Mouse (Mus musculus): ENCODE data around the gene Zfp846. TPM values are rescaled to one million over a fixed set of nuclear protein-coding genes. Genes with fewer than 3 reads are reported as not detected.
"Not testable (repeated sequence)": the region's sequence is repeated elsewhere in the genome, so short reads cannot be mapped to it uniquely, and the experiment has no call there.

Zfp846 gene
- 16.6 and 18.8 TPM in 2 replicates for polyA plus RNA-seq (2016; fragmentation: Nextera tagmentation; extraction: Ambion mirVana)

GRCm38 (mm10) chr9:20581175-20581634 lies at the start of gene Zfp846:
Zfp846 (plus strand) TSS chr9:20581291.
- H3K36me3 ChIP-seq (replicated peaks) = peaks cover 31% of the 10 kb centered on the region
- H3K27ac ChIP-seq (replicated peaks) = peak within 1 kb of the TSS; percentile 92
- peaks cover 17% of the 10 kb centered on the region for H3K27me3 ChIP-seq (replicated peaks; ENCODE audit: low read depth, poor library complexity, severe bottlenecking)
- WGBS = under 1% methylated on average over 30 of the region's 30 CpGs
- peak within 1 kb of the TSS; percentile 72 for H3K4me3 ChIP-seq
- DNase-seq (ENCODE audit: low spot score) = peak; percentile 99
- peaks cover 2% of the 10 kb centered on the region; the same call in 1 of the 2 replicates for H3K9me3 ChIP-seq
- H3K4me1 ChIP-seq = peaks cover 6% of the 10 kb centered on the region; the same call in 1 of the 2 replicates

- no peaks in the 10 kb centered on the region for H3K4me1 ChIP-seq
- H3K36me3 ChIP-seq (replicated peaks) = no peaks in the 10 kb centered on the region
- DNase-seq (ENCODE audit: low spot score) = no peak
- H3K4me3 ChIP-seq = no peak overlapping the region
- no peaks in the 10 kb centered on the region for H3K9me3 ChIP-seq
- WGBS = 80% methylated on average over 8 of the region's 8 CpGs
- H3K27me3 ChIP-seq (replicated peaks; ENCODE audit: low read depth, poor library complexity, severe bottlenecking) = no peaks in the 10 kb centered on the region
- no peak overlapping the region for H3K27ac ChIP-seq (replicated peaks)
Observed at GRCm38 (mm10) chr9:20534326-20534926, 46.7 kb upstream of the Zfp846 start.

GRCm38 (mm10) chr9:20536598-20536997 lies 44.5 kb upstream of the Zfp846 start:
- Histone ChIP-seq H3K4me1 (no peaks in the 10 kb centered on the region), H3K36me3 (replicated peaks) (no peaks in the 10 kb centered on the region), H3K4me3 (no peak overlapping the region), H3K27ac (replicated peaks) (no peak overlapping the region), H3K27me3 (replicated peaks; ENCODE audit: low read depth, poor library complexity, severe bottlenecking) (no peaks in the 10 kb centered on the region), H3K9me3 (no peaks in the 10 kb centered on the region)
- no peak for DNase-seq (ENCODE audit: low spot score)
- 88% methylated on average over 2 of the region's 2 CpGs for WGBS

- H3K9me3 ChIP-seq = no peaks in the 10 kb centered on the region
- peak overlapping the region; percentile 92 for H3K27ac ChIP-seq (replicated peaks)
- DNase-seq (ENCODE audit: low spot score) = peak; percentile 13
- H3K27me3 ChIP-seq (replicated peaks; ENCODE audit: low read depth, poor library complexity, severe bottlenecking) = 0 out of 2 replicates have a peak, but pooled peaks cover 9% of the 10 kb centered on the region
- peaks cover 19% of the 10 kb centered on the region for H3K4me1 ChIP-seq
- WGBS = 27% methylated on average over 6 of the region's 6 CpGs
- no peaks in the 10 kb centered on the region for H3K36me3 ChIP-seq (replicated peaks)
- peak overlapping the region; percentile 61 for H3K4me3 ChIP-seq
Observed at GRCm38 (mm10) chr9:20543496-20543895, 37.6 kb upstream of the Zfp846 start.

- peak overlapping the region; percentile 92 for H3K27ac ChIP-seq (replicated peaks)
- WGBS = 3% methylated on average over 43 of the region's 43 CpGs
Observed at GRCm38 (mm10) chr9:20544070-20544821, 36.8 kb upstream of the Zfp846 start.

GRCm38 (mm10) chr9:20545151-20545550 lies 35.9 kb upstream of the Zfp846 start:
- peak overlapping the region; percentile 92 for H3K27ac ChIP-seq (replicated peaks)
- 0 out of 2 replicates have a peak, but pooled peaks cover 9% of the 10 kb centered on the region for H3K27me3 ChIP-seq (replicated peaks; ENCODE audit: low read depth, poor library complexity, severe bottlenecking)
- no peaks in the 10 kb centered on the region for H3K36me3 ChIP-seq (replicated peaks)
- DNase-seq (ENCODE audit: low spot score) = peak; percentile 10
- WGBS = 24% methylated on average over 8 of the region's 8 CpGs
- peak overlapping the region; percentile 61 for H3K4me3 ChIP-seq
- H3K4me1 ChIP-seq = peaks cover 19% of the 10 kb centered on the region
- H3K9me3 ChIP-seq = no peaks in the 10 kb centered on the region

More at GRCm38 (mm10) chr9:20544070-20544821, 36.8 kb upstream of the Zfp846 start:
- Histone ChIP-seq H3K4me3 (peak overlapping the region; percentile 61), H3K9me3 (no peaks in the 10 kb centered on the region), H3K36me3 (replicated peaks) (no peaks in the 10 kb centered on the region), H3K27me3 (replicated peaks; ENCODE audit: low read depth, poor library complexity, severe bottlenecking) (0 out of 2 replicates have a peak, but pooled peaks cover 9% of the 10 kb centered on the region), H3K4me1 (peaks cover 19% of the 10 kb centered on the region)
- DNase-seq (ENCODE audit: low spot score) = peak; percentile 96

- Histone ChIP-seq H3K4me3 (no peak overlapping the region), H3K4me1 (no peaks in the 10 kb centered on the region), H3K27me3 (replicated peaks; ENCODE audit: low read depth, poor library complexity, severe bottlenecking) (no peaks in the 10 kb centered on the region), H3K36me3 (replicated peaks) (no peaks in the 10 kb centered on the region), H3K27ac (replicated peaks) (no peak overlapping the region), H3K9me3 (no peaks in the 10 kb centered on the region)
- DNase-seq (ENCODE audit: low spot score) = no peak
- 59% methylated on average over 5 of the region's 5 CpGs for WGBS
Observed at GRCm38 (mm10) chr9:20551781-20552275, 29.3 kb upstream of the Zfp846 start.

- no peaks in the 10 kb centered on the region for H3K9me3 ChIP-seq
- no peak overlapping the region for H3K4me3 ChIP-seq
- no peaks in the 10 kb centered on the region for H3K36me3 ChIP-seq (replicated peaks)
- no peaks in the 10 kb centered on the region for H3K27me3 ChIP-seq (replicated peaks; ENCODE audit: low read depth, poor library complexity, severe bottlenecking)
- no peaks in the 10 kb centered on the region for H3K4me1 ChIP-seq
- no peak overlapping the region for H3K27ac ChIP-seq (replicated peaks)
- WGBS = 78% methylated on average over 1 of the region's 1 CpGs
- no peak for DNase-seq (ENCODE audit: low spot score)
Observed at GRCm38 (mm10) chr9:20552698-20553097, 28.4 kb upstream of the Zfp846 start.

GRCm38 (mm10) chr9:20562177-20562576 lies 18.9 kb upstream of the Zfp846 start:
- Histone ChIP-seq H3K4me1 (no peaks in the 10 kb centered on the region), H3K27me3 (replicated peaks; ENCODE audit: low read depth, poor library complexity, severe bottlenecking) (no peaks in the 10 kb centered on the region), H3K27ac (replicated peaks) (no peak overlapping the region), H3K36me3 (replicated peaks) (no peaks in the 10 kb centered on the region), H3K4me3 (no peak overlapping the region), H3K9me3 (peaks cover 8% of the 10 kb centered on the region)
- no peak for DNase-seq (ENCODE audit: low spot score)
- 87% methylated on average over 5 of the region's 5 CpGs for WGBS

GRCm38 (mm10) chr9:20565326-20566030 lies 15.6 kb upstream of the Zfp846 start:
- not testable (repeated sequence) for H3K36me3 ChIP-seq (replicated peaks); H3K4me3 ChIP-seq; H3K27me3 ChIP-seq (replicated peaks; ENCODE audit: low read depth, poor library complexity, severe bottlenecking); H3K9me3 ChIP-seq; H3K4me1 ChIP-seq; H3K27ac ChIP-seq (replicated peaks); DNase-seq (ENCODE audit: low spot score)
- 82% methylated on average over 3 of the region's 3 CpGs for WGBS

- Histone ChIP-seq H3K4me1 (no peaks in the 10 kb centered on the region), H3K9me3 (0 out of 2 replicates have a peak, but pooled peaks cover 3% of the 10 kb centered on the region), H3K27ac (replicated peaks) (no peak overlapping the region), H3K36me3 (replicated peaks) (no peaks in the 10 kb centered on the region), H3K4me3 (no peak overlapping the region), H3K27me3 (replicated peaks; ENCODE audit: low read depth, poor library complexity, severe bottlenecking) (0 out of 2 replicates have a peak, but pooled peaks cover 4% of the 10 kb centered on the region)
- DNase-seq (ENCODE audit: low spot score) = no peak
Observed at GRCm38 (mm10) chr9:20571060-20571459, 10.0 kb upstream of the Zfp846 start.

- Histone ChIP-seq H3K27me3 (replicated peaks; ENCODE audit: low read depth, poor library complexity, severe bottlenecking) (peaks cover 21% of the 10 kb centered on the region), H3K27ac (replicated peaks) (no peak overlapping the region), H3K4me1 (peaks cover 3% of the 10 kb centered on the region; the same call in 1 of the 2 replicates), H3K4me3 (no peak overlapping the region), H3K36me3 (replicated peaks) (no peaks in the 10 kb centered on the region), H3K9me3 (0 out of 2 replicates have a peak, but pooled peaks cover 3% of the 10 kb centered on the region)
- DNase-seq (ENCODE audit: low spot score) = no peak
- 81% methylated on average over 2 of the region's 2 CpGs for WGBS
Observed at GRCm38 (mm10) chr9:20576591-20576990, 4.5 kb upstream of the Zfp846 start.
